Mouse (Mus musculus): ENCODE measurements around the gene Frat2. TPM values are rescaled to one million over a fixed set of nuclear protein-coding genes. Genes with fewer than 3 reads are reported as not detected.
"Not testable (repeated sequence)": the region's sequence is repeated elsewhere in the genome, so short reads cannot be mapped to it uniquely, and the experiment has no call there.

Gene Frat2
- polyA plus RNA-seq, 1 experiment from 2014 or later = 2.8 TPM

DNA sequence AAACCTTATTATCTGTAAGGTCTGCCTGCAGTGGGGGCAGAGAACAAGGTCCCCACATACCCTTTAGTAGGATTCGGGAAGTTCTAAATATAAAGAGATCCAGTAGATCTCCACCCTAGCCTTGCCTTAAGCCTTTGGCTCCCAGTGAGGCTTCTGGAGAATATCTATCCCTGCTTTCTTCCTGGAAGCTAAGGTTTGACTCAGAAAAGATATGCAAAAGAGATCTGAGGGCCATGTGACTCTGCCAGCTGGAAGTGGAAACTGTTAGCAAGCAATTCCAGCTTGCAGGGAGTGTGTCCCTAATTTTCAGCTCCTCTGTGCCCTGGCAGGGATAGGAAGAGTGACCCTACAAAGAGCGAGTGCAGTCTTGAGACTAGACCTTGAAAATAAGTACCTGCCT is 24.4 kb upstream of the Frat2 start:
- H3K27me3 ChIP-seq (ENCODE audit: control insufficient read depth, insufficient read depth, low read length) = no peaks in the 10 kb centered on the region
- no peak overlapping the region for H3K4me2 ChIP-seq (ENCODE audit: low read depth, low read length)
- no peak for ATAC-seq (replicated peaks; ENCODE audit: extremely low read depth, insufficient read depth, low FRiP score)
- no peak overlapping the region for H3K27ac ChIP-seq (ENCODE audit: low read length)
- 72% methylated on average over 2 of the region's 2 CpGs for WGBS
- no peaks in the 10 kb centered on the region for H3K9me3 ChIP-seq (replicated peaks; ENCODE audit: control insufficient read depth, low read length)
- no peak overlapping the region for H3K9ac ChIP-seq (ENCODE audit: low read length)
- H3K36me3 ChIP-seq (ENCODE audit: control insufficient read depth, insufficient read depth) = peaks cover 34% of the 10 kb centered on the region
- H3K4me1 ChIP-seq (ENCODE audit: control insufficient read depth, insufficient read depth, low read length) = no peaks in the 10 kb centered on the region
- H3K4me3 ChIP-seq (ENCODE audit: low read length) = no peak overlapping the region

DNA sequence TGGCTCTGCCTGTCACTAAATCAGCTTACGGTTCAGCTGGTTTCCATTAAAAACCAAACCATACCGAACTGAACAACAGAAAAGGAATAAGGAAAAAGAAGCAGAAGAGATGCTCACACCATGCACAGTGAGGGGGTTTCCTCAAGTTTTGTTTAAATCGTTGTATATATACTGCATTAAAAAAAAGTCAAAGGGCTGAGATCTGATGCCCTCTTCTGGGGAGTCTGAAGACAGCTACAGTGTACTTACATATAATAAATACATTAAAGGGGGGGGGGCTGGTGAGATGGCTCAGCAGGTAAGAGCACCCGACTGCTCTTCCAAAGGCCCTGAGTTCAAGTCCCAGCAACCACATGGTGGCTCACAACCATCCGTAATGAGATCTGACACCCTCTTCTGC is 22.0 kb upstream of the Frat2 start:
- WGBS = 82% methylated on average over 5 of the region's 5 CpGs
- peaks cover 21% of the 10 kb centered on the region for H3K36me3 ChIP-seq (ENCODE audit: control insufficient read depth, insufficient read depth)
- ATAC-seq (replicated peaks; ENCODE audit: extremely low read depth, insufficient read depth, low FRiP score) = not testable (repeated sequence)

DNA sequence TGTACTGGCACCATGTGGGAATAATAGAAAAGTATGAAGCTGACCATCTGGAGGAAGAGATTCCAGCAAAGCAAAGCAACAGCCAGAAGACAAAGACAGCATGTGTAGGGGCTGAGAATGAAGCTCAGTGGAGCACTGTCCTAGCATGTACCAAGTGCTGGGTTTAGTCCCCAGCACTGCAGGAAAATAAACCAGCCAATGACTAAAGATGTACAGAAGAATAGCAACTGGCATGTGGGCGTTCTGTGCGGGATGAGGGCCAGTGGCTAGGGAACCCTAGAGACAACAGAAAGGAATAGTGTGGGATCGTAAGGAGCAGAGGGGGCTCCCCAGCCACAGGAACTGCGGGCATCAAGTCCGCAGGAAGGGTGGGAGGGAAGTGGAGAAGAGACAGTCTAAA is 21.4 kb upstream of the Frat2 start:
- H3K36me3 ChIP-seq (ENCODE audit: control insufficient read depth, insufficient read depth) = peaks cover 21% of the 10 kb centered on the region
- 87% methylated on average over 5 of the region's 5 CpGs for WGBS

More for the DNA sequence above, 22.0 kb upstream of the Frat2 start:
- not testable (repeated sequence) for H3K27ac ChIP-seq (ENCODE audit: low read length); H3K4me1 ChIP-seq (ENCODE audit: control insufficient read depth, insufficient read depth, low read length); H3K4me3 ChIP-seq (ENCODE audit: low read length); H3K27me3 ChIP-seq (ENCODE audit: control insufficient read depth, insufficient read depth, low read length); H3K9ac ChIP-seq (ENCODE audit: low read length); H3K4me2 ChIP-seq (ENCODE audit: low read depth, low read length); H3K9me3 ChIP-seq (replicated peaks; ENCODE audit: control insufficient read depth, low read length)

DNA sequence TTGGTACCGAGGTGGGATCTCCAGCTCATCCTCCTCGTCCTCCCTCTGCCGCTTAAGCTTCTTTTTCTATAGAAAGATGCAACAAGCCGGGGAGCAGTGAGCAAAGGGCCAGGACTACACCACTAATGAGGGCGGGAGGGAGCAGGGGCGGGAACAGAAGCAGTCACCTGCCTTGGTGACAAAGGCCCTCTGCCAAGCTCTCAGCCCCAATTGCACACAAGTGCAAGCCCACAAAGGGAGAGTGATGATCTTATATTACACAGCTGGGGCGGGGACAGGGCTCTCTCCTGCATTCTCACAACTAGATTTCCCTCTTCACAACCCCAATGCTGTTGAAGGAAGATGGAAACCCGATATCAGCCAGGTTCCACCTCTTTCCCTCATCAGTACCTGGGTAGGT is 18.8 kb upstream of the Frat2 start:
- 86% methylated on average over 8 of the region's 8 CpGs for WGBS
- H3K27ac ChIP-seq (ENCODE audit: low read length) = no peak overlapping the region
- no peak overlapping the region for H3K4me2 ChIP-seq (ENCODE audit: low read depth, low read length)
- ATAC-seq (replicated peaks; ENCODE audit: extremely low read depth, insufficient read depth, low FRiP score) = no peak
- no peaks in the 10 kb centered on the region for H3K4me1 ChIP-seq (ENCODE audit: control insufficient read depth, insufficient read depth, low read length)
- H3K4me3 ChIP-seq (ENCODE audit: low read length) = no peak overlapping the region
- no peaks in the 10 kb centered on the region for H3K9me3 ChIP-seq (replicated peaks; ENCODE audit: control insufficient read depth, low read length)
- H3K27me3 ChIP-seq (ENCODE audit: control insufficient read depth, insufficient read depth, low read length) = no peaks in the 10 kb centered on the region
- H3K36me3 ChIP-seq (ENCODE audit: control insufficient read depth, insufficient read depth) = peaks cover 21% of the 10 kb centered on the region
- no peak overlapping the region for H3K9ac ChIP-seq (ENCODE audit: low read length)

More for the DNA sequence above, 21.4 kb upstream of the Frat2 start:
- H3K4me3 ChIP-seq (ENCODE audit: low read length) = no peak overlapping the region
- H3K4me2 ChIP-seq (ENCODE audit: low read depth, low read length) = no peak overlapping the region
- H3K9me3 ChIP-seq (replicated peaks; ENCODE audit: control insufficient read depth, low read length) = no peaks in the 10 kb centered on the region
- H3K9ac ChIP-seq (ENCODE audit: low read length) = no peak overlapping the region
- no peak for ATAC-seq (replicated peaks; ENCODE audit: extremely low read depth, insufficient read depth, low FRiP score)
- H3K27me3 ChIP-seq (ENCODE audit: control insufficient read depth, insufficient read depth, low read length) = no peaks in the 10 kb centered on the region
- H3K27ac ChIP-seq (ENCODE audit: low read length) = no peak overlapping the region
- no peaks in the 10 kb centered on the region for H3K4me1 ChIP-seq (ENCODE audit: control insufficient read depth, insufficient read depth, low read length)

DNA sequence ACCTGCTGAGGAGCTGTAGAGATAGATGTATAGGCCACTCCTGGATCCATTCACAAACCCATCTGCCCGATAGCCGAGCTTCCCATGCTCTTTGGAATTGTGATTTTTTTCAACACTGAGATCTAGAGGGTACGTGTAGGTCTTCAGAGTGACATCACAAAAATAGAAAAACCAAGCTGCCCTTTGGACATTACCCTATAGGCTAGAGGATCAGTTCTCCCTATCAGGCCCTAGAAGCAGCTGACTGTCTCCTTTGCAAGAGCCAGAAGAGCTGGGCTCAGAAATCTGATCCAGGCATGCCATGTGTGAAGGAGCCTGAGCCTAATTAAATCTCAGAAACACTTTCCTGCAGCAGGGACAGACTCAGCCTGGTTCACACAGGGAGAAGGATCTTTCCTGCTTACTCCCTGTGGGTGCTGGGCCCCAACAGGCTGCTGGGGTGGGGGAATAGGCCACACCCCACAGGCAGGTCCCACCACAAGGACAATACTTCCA is 9.9 kb upstream of the Frat2 start:
- no peaks in the 10 kb centered on the region for H3K27me3 ChIP-seq (ENCODE audit: control insufficient read depth, insufficient read depth, low read length)
- no peak for ATAC-seq (replicated peaks; ENCODE audit: extremely low read depth, insufficient read depth, low FRiP score)
- no peak overlapping the region for H3K9ac ChIP-seq (ENCODE audit: low read length)
- H3K4me3 ChIP-seq (ENCODE audit: low read length) = no peak overlapping the region
- H3K27ac ChIP-seq (ENCODE audit: low read length) = no peak overlapping the region
- no peaks in the 10 kb centered on the region for H3K9me3 ChIP-seq (replicated peaks; ENCODE audit: control insufficient read depth, low read length)
- 66% methylated on average over 3 of the region's 3 CpGs for WGBS
- H3K4me1 ChIP-seq (ENCODE audit: control insufficient read depth, insufficient read depth, low read length) = peaks cover 6% of the 10 kb centered on the region; the same call in 1 of the 2 replicates
- H3K36me3 ChIP-seq (ENCODE audit: control insufficient read depth, insufficient read depth) = peaks cover 2% of the 10 kb centered on the region; the same call in 1 of the 2 replicates
- H3K4me2 ChIP-seq (ENCODE audit: low read depth, low read length) = no peak overlapping the region

DNA sequence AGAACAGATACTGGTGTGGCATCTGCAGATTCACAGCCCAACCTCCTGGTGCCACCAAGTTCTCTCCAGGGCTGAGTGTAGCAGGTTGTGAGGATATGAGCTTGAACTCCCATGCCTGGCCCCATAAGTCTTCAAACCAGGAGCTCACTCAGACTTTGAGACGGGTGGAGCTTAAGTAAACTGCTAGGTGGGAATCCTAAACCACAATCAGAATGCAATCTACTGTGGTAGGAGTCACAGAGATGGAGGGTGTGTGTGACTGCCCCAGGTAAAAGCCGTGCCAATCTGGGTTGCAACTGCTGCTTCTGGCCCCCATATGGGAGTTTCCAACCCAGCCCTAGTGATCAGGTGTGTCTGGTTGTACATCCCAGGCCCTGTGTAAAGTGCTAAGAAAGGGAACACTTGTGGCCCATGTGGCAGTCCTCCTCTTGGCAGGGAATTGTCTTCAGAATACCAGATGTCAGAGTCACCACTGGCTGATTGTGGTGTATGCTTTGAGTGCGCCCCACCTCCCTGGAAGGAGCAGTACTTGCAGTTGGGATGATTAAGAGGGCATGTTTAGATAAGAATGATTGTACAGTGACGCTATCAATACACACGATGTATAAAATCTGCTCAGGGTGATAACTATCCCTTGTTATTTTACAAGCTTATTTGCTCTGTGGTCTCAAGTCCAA is 9.3 kb upstream of the Frat2 start:
- H3K4me3 ChIP-seq (ENCODE audit: low read length) = no peak overlapping the region
- no peaks in the 10 kb centered on the region for H3K9me3 ChIP-seq (replicated peaks; ENCODE audit: control insufficient read depth, low read length)
- 61% methylated on average over 5 of the region's 5 CpGs for WGBS
- H3K36me3 ChIP-seq (ENCODE audit: control insufficient read depth, insufficient read depth) = no peaks in the 10 kb centered on the region; the same call in 1 of the 2 replicates
- ATAC-seq (replicated peaks; ENCODE audit: extremely low read depth, insufficient read depth, low FRiP score) = no peak
- no peak overlapping the region for H3K27ac ChIP-seq (ENCODE audit: low read length)
- H3K9ac ChIP-seq (ENCODE audit: low read length) = no peak overlapping the region
- H3K27me3 ChIP-seq (ENCODE audit: control insufficient read depth, insufficient read depth, low read length) = no peaks in the 10 kb centered on the region
- H3K4me1 ChIP-seq (ENCODE audit: control insufficient read depth, insufficient read depth, low read length) = peaks cover 6% of the 10 kb centered on the region; the same call in 1 of the 2 replicates
- no peak overlapping the region for H3K4me2 ChIP-seq (ENCODE audit: low read depth, low read length)

DNA sequence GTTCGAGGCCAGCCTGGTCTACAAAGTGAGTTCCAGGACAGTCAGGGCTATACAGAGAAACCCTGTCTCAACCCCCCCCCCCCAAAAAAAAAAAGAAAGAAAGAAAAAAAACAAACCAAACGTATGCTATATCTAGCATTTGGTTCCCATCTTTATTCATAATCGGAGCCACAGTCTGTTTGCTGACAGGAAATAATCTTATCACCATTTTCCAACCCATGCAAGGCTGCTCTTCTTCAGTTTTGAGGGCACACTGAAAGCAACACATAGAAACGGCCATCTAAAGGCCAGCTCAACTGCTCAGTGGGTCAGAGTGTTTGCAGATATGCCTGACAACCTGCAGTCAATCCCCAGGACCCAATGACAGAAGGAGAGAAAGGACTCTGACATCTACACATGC is 4.5 kb upstream of the Frat2 start:
- WGBS = 58% methylated on average over 4 of the region's 4 CpGs
- Histone ChIP-seq H3K9ac (ENCODE audit: low read length) (no peak overlapping the region), H3K4me1 (ENCODE audit: control insufficient read depth, insufficient read depth, low read length) (peaks cover 5% of the 10 kb centered on the region; the same call in 1 of the 2 replicates), H3K27ac (ENCODE audit: low read length) (no peak overlapping the region), H3K27me3 (ENCODE audit: control insufficient read depth, insufficient read depth, low read length) (no peaks in the 10 kb centered on the region), H3K4me2 (ENCODE audit: low read depth, low read length) (no peak overlapping the region), H3K9me3 (replicated peaks; ENCODE audit: control insufficient read depth, low read length) (no peaks in the 10 kb centered on the region), H3K4me3 (ENCODE audit: low read length) (no peak overlapping the region), H3K36me3 (ENCODE audit: control insufficient read depth, insufficient read depth) (no peaks in the 10 kb centered on the region)
- no peak for ATAC-seq (replicated peaks; ENCODE audit: extremely low read depth, insufficient read depth, low FRiP score)

DNA sequence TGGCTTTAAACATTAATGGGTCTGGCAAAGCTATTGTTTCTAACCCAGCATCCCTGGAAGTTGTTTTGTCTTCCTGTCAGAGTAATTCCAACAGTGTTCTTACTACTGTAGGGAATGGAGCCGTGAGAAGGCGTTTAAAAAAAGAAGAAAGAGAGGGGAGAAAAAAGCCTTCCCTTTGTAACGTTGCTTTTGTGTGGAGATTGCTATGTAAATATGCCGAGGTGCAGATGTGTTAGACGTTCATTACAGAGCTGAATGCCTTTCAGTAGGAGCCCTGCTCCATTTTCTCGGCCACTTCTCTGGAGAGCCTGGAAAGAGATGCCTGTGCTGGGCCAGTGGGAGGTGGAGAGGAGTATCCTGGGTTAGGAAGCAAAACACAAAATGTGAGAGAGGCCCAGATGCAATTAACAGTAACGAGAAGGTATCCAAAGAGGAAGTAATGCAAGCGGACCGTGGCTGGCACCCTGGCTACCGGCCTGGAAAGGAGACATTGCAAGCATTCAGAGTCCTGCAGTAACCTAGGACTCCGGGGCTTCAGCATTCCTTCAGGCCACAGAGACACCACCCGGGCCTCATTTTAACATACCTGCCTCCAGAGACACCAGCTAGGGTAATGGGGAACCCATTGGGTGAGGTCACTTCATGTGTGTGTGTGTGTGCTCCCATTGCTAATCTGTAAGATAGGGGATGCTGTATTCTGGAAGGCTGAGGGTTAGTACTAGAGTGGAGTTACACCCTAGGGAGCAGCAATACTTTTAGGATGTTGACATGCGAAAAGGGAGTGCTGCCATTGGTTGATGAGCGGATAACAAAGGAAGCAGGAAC is 3.0 kb upstream of the Frat2 start:
- 34% methylated on average over 14 of the region's 14 CpGs for WGBS
- Histone ChIP-seq H3K9ac (ENCODE audit: low read length) (no peak overlapping the region), H3K4me3 (ENCODE audit: low read length) (no peak overlapping the region), H3K4me1 (ENCODE audit: control insufficient read depth, insufficient read depth, low read length) (peaks cover 6% of the 10 kb centered on the region), H3K27me3 (ENCODE audit: control insufficient read depth, insufficient read depth, low read length) (no peaks in the 10 kb centered on the region), H3K36me3 (ENCODE audit: control insufficient read depth, insufficient read depth) (no peaks in the 10 kb centered on the region), H3K9me3 (replicated peaks; ENCODE audit: control insufficient read depth, low read length) (no peaks in the 10 kb centered on the region), H3K4me2 (ENCODE audit: low read depth, low read length) (no peak overlapping the region), H3K27ac (ENCODE audit: low read length) (no peak overlapping the region)
- no peak for ATAC-seq (replicated peaks; ENCODE audit: extremely low read depth, insufficient read depth, low FRiP score)
